Mouse (Mus musculus): Measurements from ENCODE around the gene Sh3d21.

DNA sequence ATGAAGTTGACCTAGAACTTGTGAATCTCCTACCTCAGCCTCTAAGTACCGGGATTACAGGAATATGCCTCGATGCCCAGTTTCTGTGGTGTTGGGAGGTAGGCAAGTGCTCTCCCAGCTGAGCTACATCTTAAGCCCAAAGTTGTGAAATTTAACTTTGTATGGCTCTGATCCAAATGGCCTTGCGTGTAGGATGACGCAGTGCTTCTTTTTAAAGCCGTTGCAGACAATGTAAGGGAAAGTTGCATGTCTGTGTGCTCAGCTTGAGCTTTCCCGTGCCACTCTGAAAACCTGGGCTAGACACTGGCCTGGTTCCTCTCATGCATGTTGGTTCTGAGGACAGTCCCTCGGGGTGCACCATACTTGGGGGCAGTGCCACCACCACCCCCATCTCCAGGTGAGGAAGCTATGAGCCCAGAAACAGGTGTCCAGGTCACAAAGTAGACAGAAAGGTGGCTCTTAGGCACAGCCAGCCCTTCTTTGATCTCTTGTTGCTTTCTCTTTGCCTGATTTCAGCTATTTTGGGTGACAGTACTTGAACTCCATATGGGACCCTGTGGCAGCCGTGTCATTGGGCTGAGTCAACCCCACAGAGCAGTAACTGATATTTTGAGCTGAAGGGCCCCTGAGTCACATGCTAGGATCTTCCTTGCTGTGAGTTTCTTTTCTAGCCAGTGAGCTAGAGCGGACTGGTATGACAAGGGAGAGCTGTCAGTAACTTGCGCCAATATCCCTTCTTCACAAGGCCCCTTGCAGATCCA, 53.5 kb downstream of the Sh3d21 start:
- TF ChIP-seq CTCF (IDR thresholded peaks at IDR 0.05; ENCODE audit: low read depth) (no peak), EP300 (optimal IDR thresholded peaks at IDR 0.05) (no peak)

Data from stomach, postnatal 0 days (tissue).